Mouse (Mus musculus) spleen, embryonic (tissue): ENCODE results near the gene Wfdc9.

ENCODE experiments used
- CTCF ChIA-PET: fragments of 350-600 bp; sonication (Branson Sonifier 250); formaldehyde crosslinking; loops from one replicate; lab custom pipeline; 2022; lab: Charles Lee

Gene Wfdc9

GRCm38 (mm10) chr2:164656483-164656882 is at the start of gene Wfdc9:
TSS of gene Wfdc9 (minus strand) at chr2:164656583.
- CTCF ChIA-PET, result no interaction called here

DNA sequence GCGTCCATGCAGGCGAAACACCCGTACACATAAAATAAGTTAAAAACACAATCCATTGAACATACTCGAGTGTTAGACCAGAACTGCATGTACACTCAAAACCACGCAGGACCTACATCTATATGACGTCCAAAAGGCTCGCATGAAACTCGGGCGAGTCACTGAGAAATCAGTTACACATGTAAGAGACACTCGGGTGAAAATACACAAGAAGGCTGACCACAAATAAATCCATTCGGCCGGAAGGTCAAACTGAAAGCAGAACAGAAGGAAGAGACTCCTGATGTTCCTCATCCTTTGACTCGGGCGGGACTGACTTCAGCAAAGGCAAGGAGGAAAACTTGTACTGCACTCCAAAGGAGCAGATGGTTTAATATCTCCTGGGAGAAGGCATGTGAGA is 49.6 kb upstream of the Wfdc9 start:
- CTCF ChIA-PET, result no interaction called here

GRCm38 (mm10) chr2:164705328-164705727 is 48.9 kb upstream of the Wfdc9 start:
- CTCF ChIA-PET, result no interaction called here

DNA sequence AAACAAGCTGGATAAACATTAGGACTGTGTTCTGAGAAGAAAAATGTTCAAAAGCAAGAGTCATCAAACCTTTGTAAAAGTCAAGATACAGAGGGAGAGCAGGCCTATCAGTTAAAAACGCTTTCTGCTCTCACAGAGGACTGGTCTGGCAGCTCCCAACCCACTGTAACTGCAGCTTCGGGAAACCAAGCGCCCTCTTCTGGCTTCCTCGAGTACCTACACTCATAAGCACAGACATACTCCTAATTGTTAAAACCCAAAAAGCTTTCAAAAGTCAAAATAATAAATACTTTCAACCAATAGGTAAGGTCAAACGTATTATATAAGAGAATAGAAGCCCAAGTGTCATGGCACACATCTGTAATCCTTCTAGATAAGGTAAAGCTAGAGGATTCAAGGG is 47.9 kb upstream of the Wfdc9 start:
- CTCF ChIA-PET, result no interaction called here

DNA sequence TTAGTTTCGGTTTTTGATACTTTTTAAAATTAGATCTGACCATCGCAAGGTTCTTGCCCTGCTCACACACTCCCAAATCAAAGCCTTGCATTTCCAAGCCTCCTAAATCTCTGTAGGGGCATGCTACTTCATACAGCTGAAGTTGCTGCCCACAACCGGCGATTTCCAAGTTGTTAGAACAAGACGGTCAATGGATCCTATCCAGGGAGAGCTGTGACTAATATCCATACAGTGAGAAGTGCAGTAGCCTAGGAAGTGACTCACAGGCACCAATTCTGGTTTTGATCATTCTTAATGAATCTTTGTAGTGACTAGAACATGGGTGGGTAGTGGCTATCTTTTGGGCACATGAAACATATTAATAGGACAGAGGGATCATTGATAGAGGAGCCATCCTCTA is 45.4 kb upstream of the Wfdc9 start:
- CTCF ChIA-PET, result no interaction called here

- CTCF ChIA-PET, result no interaction called here
These were observed 44.6 kb upstream of the Wfdc9 start for GRCm38 (mm10) chr2:164700959-164701358.

- CTCF ChIA-PET, result no interaction called here
These were observed 41.8 kb upstream of the Wfdc9 start, which contains the start of gene Spint4 for GRCm38 (mm10) chr2:164698201-164698600. TSS of gene Spint4 (plus strand) at chr2:164698501.

DNA sequence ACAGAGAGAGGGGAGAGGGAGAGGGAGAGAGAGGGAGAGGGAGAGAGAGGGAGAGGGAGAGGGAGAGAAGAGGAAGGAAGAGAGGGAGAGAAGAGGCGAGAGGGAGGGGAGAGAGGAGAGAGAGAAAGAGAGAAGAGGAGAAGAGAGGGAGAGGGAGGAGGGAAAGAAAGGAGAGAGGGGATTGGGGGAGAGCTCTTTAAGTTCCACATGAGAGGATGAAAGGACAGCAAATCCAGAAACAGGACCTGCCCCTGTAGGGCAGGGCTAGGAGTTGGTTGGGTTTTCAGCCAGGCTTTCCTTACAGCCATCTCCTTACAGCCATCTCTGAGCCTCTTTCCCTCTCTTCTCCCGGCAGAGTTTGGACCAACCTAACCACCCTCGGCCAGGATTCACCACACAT is 28.4 kb upstream of the Wfdc9 start, which contains the start of gene Wfdc13:
Gene Wfdc13, plus strand, starts transcription at position 301 of the 400 bp plus-strand sequence.
- CTCF ChIA-PET, result interaction anchor here (0.5 kb wide), 1 partner anchor 167 kb away, joined by 3 read pairs; no protein-coding TSS in a partner anchor

DNA sequence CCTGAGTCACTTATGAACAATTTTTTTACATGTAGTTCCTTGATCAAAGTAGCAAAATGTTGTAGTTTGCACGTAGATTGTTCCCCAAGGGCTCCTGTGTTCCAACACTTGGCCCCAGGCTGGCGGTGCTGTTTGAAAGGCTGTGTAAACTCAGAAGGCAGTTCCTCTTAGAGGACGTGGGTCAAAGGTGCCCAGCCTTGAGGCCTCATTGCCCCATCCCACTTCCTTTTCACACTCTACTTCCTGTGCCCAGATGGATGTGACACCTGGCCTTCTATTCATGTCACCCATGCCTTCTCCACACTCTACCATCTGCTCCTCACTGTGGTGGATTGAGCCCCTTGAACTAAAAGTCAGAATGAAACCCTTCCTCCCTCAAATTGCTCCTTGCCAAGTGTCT is 23.5 kb upstream of the Wfdc9 start:
- CTCF ChIA-PET, result no interaction called here

DNA sequence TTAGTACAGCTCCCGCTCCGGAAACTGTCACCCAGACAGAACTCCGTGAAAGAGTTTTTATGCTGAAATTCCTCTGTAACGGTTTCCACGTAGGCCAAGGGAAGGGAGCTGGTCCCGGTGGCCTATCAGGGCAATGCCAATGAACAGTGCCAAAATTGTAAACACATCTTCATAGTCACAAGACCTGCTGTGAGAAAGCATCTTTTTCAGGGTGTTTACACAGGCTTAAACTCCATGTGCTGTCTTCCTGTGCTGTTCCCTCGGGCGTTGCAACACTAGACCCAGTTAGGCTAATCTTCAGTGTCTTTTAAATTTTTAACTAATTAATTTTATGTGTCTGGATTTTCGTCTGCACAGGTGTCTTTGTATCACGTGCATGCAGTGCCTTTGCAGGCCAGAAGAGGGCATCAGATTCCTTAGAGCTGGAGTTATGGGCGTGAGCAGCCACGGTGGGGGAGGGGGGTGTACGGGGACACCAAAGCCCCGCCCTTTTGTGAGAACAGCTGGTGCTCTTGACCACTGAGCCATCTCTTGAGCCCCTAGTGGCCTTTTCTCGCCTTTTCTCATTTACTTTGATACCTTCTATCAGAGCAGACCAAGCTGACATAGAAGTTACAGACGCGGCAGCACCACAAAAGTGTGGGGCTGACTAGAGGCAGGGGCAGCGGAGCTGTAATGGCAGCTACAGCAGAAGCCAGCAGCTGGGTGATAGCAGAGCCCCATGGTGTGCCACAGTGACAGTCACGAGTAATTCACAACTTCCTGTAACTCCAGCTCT is 22.7 kb upstream of the Wfdc9 start:
- CTCF ChIA-PET, result interaction anchor here (0.6 kb wide), 1 partner anchor 45 kb away, joined by 3 read pairs; no protein-coding TSS in a partner anchor

- CTCF ChIA-PET, result no interaction called here
These were observed 20.7 kb upstream of the Wfdc9 start for GRCm38 (mm10) chr2:164676916-164677685.

- CTCF ChIA-PET, result no interaction called here
These were observed 19.7 kb upstream of the Wfdc9 start for GRCm38 (mm10) chr2:164676103-164676502.

DNA sequence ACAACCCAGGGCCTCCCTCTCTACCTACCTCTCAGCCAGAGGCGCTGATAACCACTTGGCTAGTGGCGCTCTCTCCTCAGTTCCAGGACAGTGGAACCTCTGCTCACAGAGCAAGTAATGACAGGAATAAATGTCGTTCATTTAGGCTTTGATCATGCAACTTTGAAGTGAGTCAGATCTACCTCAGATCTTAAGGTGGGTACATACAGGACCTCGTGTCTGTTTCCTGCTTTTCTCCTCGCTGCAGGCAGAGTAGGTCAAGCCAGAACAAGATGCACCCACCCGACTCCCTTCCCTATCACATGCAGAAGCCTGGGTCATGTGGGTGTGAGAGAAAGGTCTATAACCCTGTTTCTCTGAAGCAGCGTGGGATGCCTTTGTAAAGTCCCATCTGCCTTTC is 17.6 kb upstream of the Wfdc9 start, which contains the start of gene Wfdc11:
Gene Wfdc11, minus strand, starts transcription at position 101 of the 400 bp plus-strand sequence.
- CTCF ChIA-PET, result no interaction called here

DNA sequence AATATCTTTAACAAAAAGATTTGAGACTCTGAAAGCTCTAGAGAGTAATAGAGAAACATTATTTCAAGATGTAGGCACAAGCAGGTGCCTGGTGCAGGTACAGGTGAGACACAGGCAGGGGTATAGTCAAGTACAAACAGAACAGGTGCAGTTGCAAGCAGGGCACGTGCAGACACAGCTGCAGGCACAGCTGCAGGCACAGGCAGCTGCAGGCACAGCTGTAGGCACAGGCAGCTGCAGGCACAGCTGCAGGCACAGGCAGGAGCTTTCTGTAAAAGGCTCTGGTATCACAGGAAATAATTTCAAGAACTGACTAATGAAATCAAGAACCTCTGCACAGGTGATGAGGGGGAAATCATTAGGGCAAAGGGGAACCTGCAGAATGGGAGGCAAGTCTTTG is 14.6 kb upstream of the Wfdc9 start:
- CTCF ChIA-PET, result no interaction called here

DNA sequence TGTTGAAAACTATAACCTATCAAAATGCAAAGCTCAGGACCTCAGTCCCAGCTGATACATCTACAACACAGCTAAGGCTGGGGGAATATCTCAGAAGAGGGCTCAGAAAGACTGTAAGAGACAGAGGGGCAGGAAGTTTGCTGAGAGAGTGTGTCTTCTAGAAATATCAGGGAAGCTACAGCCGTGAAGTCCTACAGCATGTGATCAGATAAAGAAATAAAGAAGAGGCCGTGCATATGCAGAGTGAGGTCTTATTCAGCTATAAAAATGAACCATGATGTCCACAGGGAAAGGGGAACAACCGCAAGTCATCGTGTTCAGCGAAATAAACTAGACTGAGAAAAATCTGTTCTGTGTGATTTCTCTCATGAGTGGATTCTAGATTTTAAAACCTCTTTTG is 13.9 kb upstream of the Wfdc9 start:
- CTCF ChIA-PET, result no interaction called here

GRCm38 (mm10) chr2:164664851-164665250 is 8.5 kb upstream of the Wfdc9 start:
- CTCF ChIA-PET, result no interaction called here

GRCm38 (mm10) chr2:164655858-164656257 is 525 bp downstream of the Wfdc9 start, which contains the start of gene Wfdc10:
TSS of gene Wfdc10 (plus strand) at chr2:164656046.
- CTCF ChIA-PET, result no interaction called here

DNA sequence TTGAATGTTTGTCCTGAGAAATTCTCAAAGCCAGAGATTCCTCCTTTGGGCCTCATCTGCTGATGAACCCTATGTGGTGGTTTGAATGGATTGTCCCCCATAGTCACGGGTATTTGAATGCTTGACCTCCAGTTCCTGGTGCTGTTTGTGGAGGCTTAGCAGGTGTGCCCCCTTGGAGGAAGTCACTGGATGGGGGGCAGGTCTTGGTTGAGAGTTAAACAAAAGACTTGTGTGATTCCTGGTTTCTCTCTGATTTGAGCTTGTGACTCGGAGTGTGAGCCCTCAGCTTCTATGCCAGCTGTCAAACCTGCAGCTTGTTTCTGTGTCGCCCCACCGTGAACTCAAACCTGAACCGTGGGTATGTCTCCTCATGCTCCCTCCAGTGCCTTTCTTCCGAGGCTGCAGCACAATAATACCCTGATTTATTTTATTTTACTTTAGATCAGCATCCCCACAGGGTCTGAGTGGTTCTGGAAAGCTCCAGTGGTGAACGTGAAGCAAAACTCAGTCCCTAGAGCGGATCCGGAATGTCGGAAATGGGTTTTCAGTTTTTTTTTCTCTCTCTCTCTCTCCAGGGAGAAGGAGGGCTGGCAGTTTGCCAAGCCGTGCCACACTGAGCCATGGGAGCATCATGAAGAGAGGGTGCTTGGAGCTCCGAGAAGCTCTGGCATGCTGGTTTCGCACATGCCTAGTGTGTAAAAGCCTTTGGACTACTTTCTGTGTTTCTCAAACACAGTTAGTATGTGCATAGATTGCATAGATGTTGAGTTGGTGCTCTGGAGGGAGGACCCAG is 14.3 kb downstream of the Wfdc9 start:
- CTCF ChIA-PET, result no interaction called here

DNA sequence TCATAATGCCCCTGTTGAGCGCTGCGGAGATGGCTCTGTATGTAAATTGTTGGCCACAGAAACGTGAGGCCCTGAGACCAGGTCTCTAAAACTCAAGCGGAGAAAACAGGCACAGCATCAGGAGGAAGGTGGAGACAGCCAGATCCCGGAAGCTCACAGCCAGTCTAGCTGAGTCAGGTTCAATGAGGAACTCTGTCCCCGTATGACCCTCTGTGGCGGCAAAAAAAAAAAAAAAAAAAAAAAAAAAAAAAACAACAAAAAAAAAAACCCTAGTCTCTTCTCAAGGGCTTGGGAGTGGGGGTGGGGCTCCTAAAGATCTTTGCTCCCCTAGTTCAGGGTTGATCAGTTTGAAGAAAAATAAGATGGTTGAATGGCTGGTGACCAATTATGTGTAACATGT is 15.3 kb downstream of the Wfdc9 start:
- CTCF ChIA-PET, result no interaction called here

DNA sequence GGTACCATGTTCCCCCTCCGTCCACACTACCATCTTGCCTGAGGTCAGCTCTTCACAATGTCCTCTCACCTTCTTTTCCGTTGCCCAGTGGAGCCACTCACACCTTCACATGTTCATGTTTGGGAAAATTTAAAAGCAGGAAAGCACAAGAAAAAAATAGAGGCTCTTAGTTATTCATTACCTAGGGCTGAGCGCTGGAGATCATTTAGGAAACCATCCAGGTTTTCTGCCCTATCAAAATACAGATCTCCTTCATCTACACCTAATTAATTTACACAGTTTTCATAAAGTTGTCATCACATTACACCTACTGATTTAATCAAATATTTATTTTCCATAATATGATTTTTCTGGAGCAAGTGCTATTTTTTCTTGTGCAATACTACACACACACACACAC is 17.7 kb downstream of the Wfdc9 start, which contains the start of gene Wfdc16:
Gene Wfdc16, minus strand, starts transcription at position 101 of the 400 bp plus-strand sequence.
- CTCF ChIA-PET, result no interaction called here

DNA sequence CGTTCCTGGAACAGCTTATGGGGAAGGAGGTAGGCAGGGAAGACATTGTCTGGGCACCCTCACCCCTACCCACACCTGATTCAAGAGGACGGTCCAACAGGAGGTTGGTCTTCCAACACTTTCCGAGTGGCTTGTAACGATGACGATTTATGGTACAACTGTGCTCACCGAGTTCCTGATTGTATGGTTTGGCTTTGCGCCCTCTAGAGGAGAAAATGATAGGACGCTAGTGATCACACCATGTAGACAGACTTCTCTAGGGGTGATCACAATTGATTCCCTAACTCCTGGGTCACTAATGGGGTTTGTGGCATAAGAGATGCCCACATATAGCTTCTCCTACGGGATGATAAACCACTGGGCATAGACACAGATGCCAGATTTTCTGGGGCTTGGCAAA is 21.1 kb downstream of the Wfdc9 start:
- CTCF ChIA-PET, result no interaction called here

DNA sequence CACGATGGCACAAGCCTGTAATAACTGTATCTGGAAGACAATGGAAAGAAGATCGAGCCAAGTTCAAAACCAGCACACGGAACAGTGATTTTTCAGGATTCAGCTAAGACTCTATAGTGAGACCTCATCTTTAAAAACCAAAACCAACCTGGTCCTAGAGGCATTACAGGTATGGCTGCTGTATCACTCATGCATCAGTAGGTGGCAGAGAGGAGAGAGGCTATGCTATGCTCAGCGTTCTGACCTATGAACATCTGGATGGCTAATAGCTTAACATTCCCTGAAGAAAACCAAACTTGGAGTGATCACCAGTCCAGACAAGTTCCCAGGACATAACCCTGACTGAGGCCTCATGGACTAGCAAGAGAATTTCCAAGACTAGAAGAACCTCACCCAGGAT is 34.6 kb downstream of the Wfdc9 start:
- CTCF ChIA-PET, result no interaction called here
